Mouse (Mus musculus) bone marrow, adult 2 months (tissue): ENCODE data around the gene Pcnx3.
A peak's percentile ranks its signal among the peaks of the same experiment; 100 is the strongest.

Source experiments
- CTCF ChIP-seq: fragments of 200-500 bp; IDR thresholded peaks from 2 replicates; pipeline ENCODE4 v1.5.1; 2011; ENCODE audit warnings: low read length, control low read depth; ENCODE audit not compliant: control insufficient read depth, insufficient read depth
- POLR2A ChIP-seq: fragments of 200-500 bp; IDR thresholded peaks from 2 replicates; pipeline ENCODE4 v1.6.1; 2011; ENCODE audit warnings: low read depth, mild to moderate bottlenecking, control low read depth, low read length, borderline replicate concordance; ENCODE audit not compliant: control insufficient read depth

GRCm38 (mm10) chr19:5665465-5665864 is 23.2 kb downstream of the Pcnx3 start:
- TF ChIP-seq CTCF (no peak), POLR2A (peak; percentile 66)
